Mouse (Mus musculus) embryo, embryonic 11.5 days (tissue): ENCODE results near the gene Sncb.

Experiments used
- DNase-seq: peaks from one replicate; pipeline ENCODE4 v3.0.0-alpha.2; 2012; ENCODE audit warnings: low read depth, low spot score

Gene Sncb

GRCm38 (mm10) chr13:54749061-54749863, 17.1 kb downstream of the Sncb start:
- no peak for DNase-seq

- DNase-seq: no peak
Measured at GRCm38 (mm10) chr13:54748721-54749060, 17.7 kb downstream of the Sncb start.

GRCm38 (mm10) chr13:54748190-54748589, 18.2 kb downstream of the Sncb start:
- DNase-seq: no peak

GRCm38 (mm10) chr13:54746896-54747295, 19.5 kb downstream of the Sncb start:
- no peak for DNase-seq

GRCm38 (mm10) chr13:54746110-54746509, 20.3 kb downstream of the Sncb start:
- DNase-seq: no peak

- DNase-seq: no peak
Measured at GRCm38 (mm10) chr13:54738213-54738601, 28.2 kb downstream of the Sncb start.

- DNase-seq: no peak
Measured at GRCm38 (mm10) chr13:54737488-54738212, 28.7 kb downstream of the Sncb start.

- DNase-seq: no peak
Measured at GRCm38 (mm10) chr13:54736931-54737330, 29.5 kb downstream of the Sncb start.

- DNase-seq: no peak
Measured at GRCm38 (mm10) chr13:54726131-54726530, 40.3 kb downstream of the Sncb start.

- DNase-seq: no peak
Measured at GRCm38 (mm10) chr13:54723143-54723542, 43.3 kb downstream of the Sncb start.

GRCm38 (mm10) chr13:54716916-54717315, 49.5 kb downstream of the Sncb start:
- peak; percentile 30 for DNase-seq

GRCm38 (mm10) chr13:54714996-54715395, 51.4 kb downstream of the Sncb start:
- no peak for DNase-seq

GRCm38 (mm10) chr13:54714393-54714792, 52.0 kb downstream of the Sncb start:
- DNase-seq: no peak

- no peak for DNase-seq
Measured at GRCm38 (mm10) chr13:54710866-54711265, 55.5 kb downstream of the Sncb start.
